16 mouse cellular contexts compared by ENCODE assay signal in genomic region chr12:69250756-69251155, GRCm38 (mm10).
"Had no signal": no experiment of that assay in that cellular context is flagged by ENCODE, and none has a peak within 500 bp of the region (broad histone marks: within the 10 kb centered on the region; RNA-seq: fewer than 3 reads in every experiment).

No protein-coding gene starts in this region.

- H3K9ac ChIP-seq: kidney, embryonic 15.5 days; midbrain, embryonic 12.5 days; neural tube, embryonic 15.5 days had no signal

- H3K27me3 ChIP-seq: kidney, embryonic 15.5 days; megakaryocyte, embryonic 14.5 days; midbrain, embryonic 12.5 days; neural tube, embryonic 15.5 days had no signal

- H3K36me3 ChIP-seq: kidney, embryonic 15.5 days; limb, embryonic 10.5 days; midbrain, embryonic 12.5 days; neural tube, embryonic 15.5 days had no signal

- DNase-seq: kidney, adult 2 months; kidney, postnatal 14 days; lung, adult 18-20 months; lung, postnatal 4 days; thymus, adult 2 months; thymus, postnatal 25 days had no signal

- H3K4me2 ChIP-seq: kidney, embryonic 15.5 days; midbrain, embryonic 12.5 days; neural tube, embryonic 15.5 days had no signal

- H3K9me3 ChIP-seq: kidney, embryonic 15.5 days; limb, embryonic 10.5 days; megakaryocyte, embryonic 14.5 days; midbrain, embryonic 12.5 days; neural tube, embryonic 15.5 days had no signal

- H3K27ac ChIP-seq: kidney, embryonic 15.5 days; left cerebral cortex, adult 2 months; limb, embryonic 10.5 days; midbrain, embryonic 12.5 days; neural tube, embryonic 15.5 days; stomach, postnatal 0 days had no signal

- H3K4me3 ChIP-seq: kidney, embryonic 15.5 days; left cerebral cortex, adult 2 months; limb, embryonic 10.5 days; megakaryocyte, embryonic 14.5 days; midbrain, embryonic 12.5 days; myocyte; neural tube, embryonic 15.5 days had no signal

- H3K4me1 ChIP-seq: kidney, embryonic 15.5 days; midbrain, embryonic 12.5 days; neural tube, embryonic 15.5 days had no signal

- ATAC-seq: intestine, embryonic 16.5 days; lung, postnatal 0 days had no signal
